Mouse (Mus musculus): ENCODE measurements around the gene Spry1. TPM values are rescaled to one million over a fixed set of nuclear protein-coding genes. Genes with fewer than 3 reads are reported as not detected.

The Spry1 gene
- total RNA-seq, 2 experiments from 2014 or later: 2.1 TPM; not detected in 1

GRCm38 (mm10) chr3:37668652-37669051 is 28.9 kb downstream of the Spry1 start:
- no peak for ATAC-seq (replicated peaks; ENCODE audit: low FRiP score, poor library complexity, severe bottlenecking)

- no peak for ATAC-seq (replicated peaks; ENCODE audit: low FRiP score, poor library complexity, severe bottlenecking)
Measured at GRCm38 (mm10) chr3:37669100-37669499, 29.4 kb downstream of the Spry1 start.

- no peak for ATAC-seq (replicated peaks; ENCODE audit: low FRiP score, poor library complexity, severe bottlenecking)
Measured at GRCm38 (mm10) chr3:37672266-37673040, 32.7 kb downstream of the Spry1 start.

GRCm38 (mm10) chr3:37673513-37674261 is 33.9 kb downstream of the Spry1 start:
- ATAC-seq (replicated peaks; ENCODE audit: low FRiP score, poor library complexity, severe bottlenecking): no peak

GRCm38 (mm10) chr3:37675056-37675525 is 35.3 kb downstream of the Spry1 start:
- ATAC-seq (replicated peaks; ENCODE audit: low FRiP score, poor library complexity, severe bottlenecking): no peak

- ATAC-seq (replicated peaks; ENCODE audit: low FRiP score, poor library complexity, severe bottlenecking): no peak
Measured at GRCm38 (mm10) chr3:37676291-37676690, 36.5 kb downstream of the Spry1 start.

GRCm38 (mm10) chr3:37686219-37686618 is 46.5 kb downstream of the Spry1 start:
- no peak for ATAC-seq (replicated peaks; ENCODE audit: low FRiP score, poor library complexity, severe bottlenecking)

GRCm38 (mm10) chr3:37686751-37687150 is 47.0 kb downstream of the Spry1 start:
- ATAC-seq (replicated peaks; ENCODE audit: low FRiP score, poor library complexity, severe bottlenecking): no peak

GRCm38 (mm10) chr3:37687158-37687980 is 47.6 kb downstream of the Spry1 start:
- ATAC-seq (replicated peaks; ENCODE audit: low FRiP score, poor library complexity, severe bottlenecking): no peak

GRCm38 (mm10) chr3:37692945-37693344 is 53.2 kb downstream of the Spry1 start:
- ATAC-seq (replicated peaks; ENCODE audit: low FRiP score, poor library complexity, severe bottlenecking): no peak

- no peak for ATAC-seq (replicated peaks; ENCODE audit: low FRiP score, poor library complexity, severe bottlenecking)
Measured at GRCm38 (mm10) chr3:37693552-37693951, 53.8 kb downstream of the Spry1 start.

Other genes with a start within 250 kb of the Spry1 start
- 4.2 and 14.4 TPM in 2 replicates for gene Spata5, start 220.1 kb upstream of the Spry1 start, total RNA-seq (2015; ENCODE audit: low replicate concordance)
- 8.3 and 31.3 TPM in 2 replicates for gene Spata5, start 220.1 kb upstream of the Spry1 start, total RNA-seq (2017; ENCODE audit: low replicate concordance)
- not detected in 2 replicates for gene Nudt6, start 219.7 kb upstream of the Spry1 start, total RNA-seq (2015; ENCODE audit: low replicate concordance)
- 2.2 TPM in 1 of 2 replicates, not detected in the other for gene Nudt6, start 219.7 kb upstream of the Spry1 start, total RNA-seq (2017; ENCODE audit: low replicate concordance)
- gene Gm5148, start 84.5 kb downstream of the Spry1 start, total RNA-seq (2015; ENCODE audit: low replicate concordance): not detected in 2 replicates
- 0.23 and 20.0 TPM in 2 replicates for gene Gm5148, start 84.5 kb downstream of the Spry1 start, total RNA-seq (2017; ENCODE audit: low replicate concordance)